Mouse (Mus musculus) frontal cortex, postnatal 14 days (tissue): ENCODE data around the gene Olfr878.
A peak's percentile ranks its signal among the peaks of the same experiment; 100 is the strongest.

Experiments used
- DNase-seq, 2 experiments: peaks; one replicate each; pipeline ENCODE4 v3.0.0; 2022; ENCODE audit warnings: low spot score in 2 of 2

Olfr878 gene

DNA sequence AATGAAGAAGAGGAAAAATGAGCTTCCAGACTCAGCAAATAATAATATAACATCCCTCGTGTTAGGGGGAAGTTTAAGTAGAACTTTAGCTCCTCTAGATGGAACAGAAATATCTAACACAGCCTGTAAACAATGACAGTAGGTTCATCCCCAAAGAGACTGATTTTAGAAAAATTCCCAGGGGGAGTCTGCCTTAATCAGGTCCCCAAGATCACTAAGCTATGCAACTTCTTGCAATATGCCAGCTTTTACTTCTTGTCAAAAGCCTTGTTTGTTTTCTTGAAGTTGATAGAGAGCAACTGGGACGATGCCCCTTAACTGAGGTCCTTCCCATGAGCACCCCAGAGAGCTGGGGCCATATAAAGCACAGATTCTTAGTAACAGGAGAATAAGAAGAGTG lies at the start of gene Olfr878:
TSS of gene Olfr878 (plus strand) at position 301 of the 400 bp plus-strand sequence.
- DNase-seq: no peak

DNA sequence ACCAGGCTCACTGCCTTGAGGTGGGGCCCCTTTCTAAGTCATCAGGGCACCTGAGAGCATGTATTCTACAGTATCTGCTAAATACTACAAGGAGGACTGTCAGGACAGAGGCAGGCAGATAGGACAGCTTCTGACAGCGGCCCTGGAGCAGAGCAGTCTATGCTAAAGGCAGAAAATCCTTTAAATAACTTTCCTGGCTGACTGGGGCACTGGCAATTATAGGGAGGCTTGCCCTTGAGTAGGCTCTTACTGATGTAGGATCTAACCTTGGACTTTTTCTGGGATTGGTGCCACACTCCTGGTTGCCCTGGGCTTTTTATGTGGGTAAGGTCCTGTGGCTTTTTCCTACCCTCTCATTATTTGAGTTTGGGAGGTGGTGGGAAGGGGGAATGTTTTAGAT lies 47.4 kb upstream of the Olfr878 start:
- DNase-seq: no peak

DNA sequence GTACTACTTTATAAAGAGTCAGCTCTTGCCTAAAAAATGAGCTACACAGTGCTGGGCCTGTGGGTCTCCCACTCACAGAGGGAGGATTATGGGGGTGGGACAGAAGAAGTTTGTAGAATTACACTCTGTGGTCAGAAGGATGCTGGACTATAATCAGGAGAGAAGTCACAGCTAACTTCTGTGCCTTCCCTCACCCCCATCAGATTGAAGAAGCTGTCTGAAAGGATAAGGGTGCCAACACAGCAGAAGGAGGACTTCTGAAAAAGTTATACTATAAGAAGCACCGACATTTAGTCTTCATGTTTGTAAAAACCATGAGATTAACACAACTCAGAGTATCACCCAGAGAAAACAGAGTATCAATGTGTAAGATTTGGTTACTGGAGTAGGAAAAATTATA lies 46.5 kb upstream of the Olfr878 start:
- DNase-seq: no peak

DNA sequence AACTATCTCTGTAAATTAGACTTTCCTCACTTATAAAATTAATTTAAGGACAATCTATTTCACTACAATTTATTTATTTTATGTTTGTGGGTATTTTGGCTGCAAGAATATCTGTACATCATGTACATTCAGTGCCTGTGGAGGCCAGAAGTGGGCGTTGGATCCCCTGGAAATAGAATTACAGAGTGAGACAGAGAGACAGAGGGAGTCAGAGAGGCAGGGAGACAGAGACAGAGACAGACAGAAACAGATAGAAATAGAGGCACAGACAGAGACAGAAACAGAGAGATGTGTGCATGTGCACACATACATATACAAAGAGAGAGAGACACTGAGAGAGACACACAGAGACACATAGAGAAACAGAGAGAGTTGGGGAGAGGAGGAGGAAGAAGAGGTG lies 46.1 kb upstream of the Olfr878 start:
- no peak for DNase-seq

DNA sequence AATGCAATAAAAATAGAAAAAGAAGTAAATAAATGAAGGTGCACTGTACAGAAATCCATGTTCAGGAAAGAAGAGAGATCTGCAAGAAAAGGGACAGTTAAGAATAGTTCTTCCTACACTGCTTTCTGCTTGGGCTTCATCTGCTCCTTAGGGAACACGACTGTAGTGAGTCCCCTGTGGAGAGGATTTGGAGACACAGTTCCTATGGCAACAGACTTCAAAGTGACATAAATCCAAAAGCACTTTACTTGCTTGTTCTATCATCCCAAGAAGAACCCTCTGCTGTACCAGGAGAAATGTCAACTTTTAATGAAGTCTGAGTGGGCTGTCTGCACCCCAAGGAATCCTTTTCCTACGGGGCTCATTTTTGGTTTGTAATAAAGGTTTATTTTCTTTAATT lies 26.7 kb upstream of the Olfr878 start:
- DNase-seq: no peak

DNA sequence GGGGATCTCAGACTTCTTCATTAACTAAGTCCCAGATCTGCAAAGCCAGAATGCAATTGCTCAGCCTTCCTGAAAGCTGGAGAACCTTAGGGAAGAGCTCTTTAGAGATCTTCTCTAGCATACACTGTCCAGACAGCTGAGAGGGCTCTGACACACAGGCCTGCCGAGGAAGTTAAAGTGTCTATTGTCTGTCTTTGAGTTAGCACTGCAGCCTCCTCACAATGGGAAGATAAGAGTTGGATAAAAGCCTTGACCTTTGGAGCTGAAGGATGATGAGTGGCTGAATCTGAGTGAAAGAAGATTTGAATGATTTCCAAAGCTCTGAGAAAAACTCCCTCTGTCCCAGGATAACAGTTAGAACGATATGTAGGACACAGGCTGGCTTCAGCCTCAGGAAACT lies 21.0 kb upstream of the Olfr878 start, which contains the start of gene Olfr145:
TSS of gene Olfr145 (plus strand) at position 64 of the 400 bp plus-strand sequence.
- DNase-seq: no peak

DNA sequence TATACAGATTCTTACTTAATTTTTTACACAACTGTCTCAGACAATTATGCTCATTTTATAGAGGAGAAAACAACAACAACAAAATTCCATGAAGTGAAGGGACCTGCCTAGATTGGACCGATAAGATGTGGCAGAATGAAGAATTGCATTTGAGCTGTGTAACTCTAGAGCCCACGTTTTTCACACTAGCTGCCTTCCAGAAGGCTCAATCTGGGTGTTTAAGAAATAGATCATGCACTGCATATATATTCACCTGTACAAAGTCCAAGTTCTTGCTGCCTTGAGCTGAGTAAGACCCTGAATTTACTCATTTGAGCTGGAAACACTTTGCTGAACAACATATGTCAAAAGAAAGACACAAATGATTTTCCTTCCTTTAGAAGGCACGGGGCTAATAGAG lies 12.1 kb upstream of the Olfr878 start:
- DNase-seq: no peak

DNA sequence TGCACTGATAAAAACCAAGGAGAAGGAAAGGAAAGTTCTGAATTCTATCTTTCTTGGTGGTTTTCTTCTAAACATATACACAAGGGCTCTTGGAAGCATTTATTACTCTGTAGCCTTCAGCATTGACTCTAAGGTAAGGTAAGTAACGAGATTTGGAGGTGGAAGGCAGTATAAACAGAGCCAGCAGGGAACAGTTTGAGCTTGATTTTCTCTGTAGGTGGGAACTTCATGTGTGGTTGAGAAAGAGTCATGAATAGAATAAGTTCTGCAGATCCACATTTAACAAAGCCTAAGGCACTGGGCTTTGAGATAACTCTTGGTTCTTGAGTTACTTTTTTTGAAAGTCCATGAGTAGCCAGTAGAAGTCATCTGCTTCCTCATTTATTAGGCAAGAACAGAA lies 378 bp downstream of the Olfr878 start:
- DNase-seq: no peak

DNA sequence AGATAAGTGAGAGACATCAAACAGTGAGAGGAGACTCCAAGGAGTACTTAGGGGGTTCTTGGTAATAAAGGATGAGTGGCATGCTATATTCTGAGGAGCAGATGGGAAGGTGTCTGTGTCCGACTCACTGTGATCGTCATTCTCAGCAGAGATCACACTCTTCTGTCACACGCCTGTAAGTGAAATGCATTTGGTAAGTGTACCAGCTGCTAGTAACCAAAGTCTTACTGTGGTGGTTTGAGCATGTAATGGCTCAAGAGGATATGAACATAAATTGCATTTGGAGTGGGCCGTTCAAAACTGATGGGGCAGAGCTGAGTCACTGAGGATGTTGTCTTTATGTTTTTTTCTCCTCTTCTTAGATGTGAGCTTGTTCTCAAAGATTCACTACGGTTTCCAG lies 6.6 kb downstream of the Olfr878 start:
- DNase-seq: no peak

DNA sequence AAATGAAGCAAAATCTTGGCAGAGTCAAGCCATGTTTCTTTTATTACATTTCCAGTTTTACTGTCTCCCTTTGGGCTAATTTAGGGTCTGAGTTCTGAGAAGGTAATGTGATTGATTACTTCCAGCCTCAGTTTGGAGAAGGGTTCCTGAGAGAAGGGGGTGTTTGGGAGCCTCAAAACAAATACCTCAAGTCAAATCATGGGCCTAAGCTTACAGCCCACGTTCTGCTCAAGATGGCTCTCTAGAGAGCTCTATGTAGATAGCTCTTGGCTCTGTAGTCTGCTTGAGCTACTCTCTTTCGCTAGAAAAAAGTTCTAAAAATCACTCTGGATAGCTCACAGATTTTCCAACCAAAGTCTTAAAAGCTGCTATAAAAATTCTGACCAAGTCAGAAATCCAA lies 7.8 kb downstream of the Olfr878 start:
- no peak for DNase-seq

DNA sequence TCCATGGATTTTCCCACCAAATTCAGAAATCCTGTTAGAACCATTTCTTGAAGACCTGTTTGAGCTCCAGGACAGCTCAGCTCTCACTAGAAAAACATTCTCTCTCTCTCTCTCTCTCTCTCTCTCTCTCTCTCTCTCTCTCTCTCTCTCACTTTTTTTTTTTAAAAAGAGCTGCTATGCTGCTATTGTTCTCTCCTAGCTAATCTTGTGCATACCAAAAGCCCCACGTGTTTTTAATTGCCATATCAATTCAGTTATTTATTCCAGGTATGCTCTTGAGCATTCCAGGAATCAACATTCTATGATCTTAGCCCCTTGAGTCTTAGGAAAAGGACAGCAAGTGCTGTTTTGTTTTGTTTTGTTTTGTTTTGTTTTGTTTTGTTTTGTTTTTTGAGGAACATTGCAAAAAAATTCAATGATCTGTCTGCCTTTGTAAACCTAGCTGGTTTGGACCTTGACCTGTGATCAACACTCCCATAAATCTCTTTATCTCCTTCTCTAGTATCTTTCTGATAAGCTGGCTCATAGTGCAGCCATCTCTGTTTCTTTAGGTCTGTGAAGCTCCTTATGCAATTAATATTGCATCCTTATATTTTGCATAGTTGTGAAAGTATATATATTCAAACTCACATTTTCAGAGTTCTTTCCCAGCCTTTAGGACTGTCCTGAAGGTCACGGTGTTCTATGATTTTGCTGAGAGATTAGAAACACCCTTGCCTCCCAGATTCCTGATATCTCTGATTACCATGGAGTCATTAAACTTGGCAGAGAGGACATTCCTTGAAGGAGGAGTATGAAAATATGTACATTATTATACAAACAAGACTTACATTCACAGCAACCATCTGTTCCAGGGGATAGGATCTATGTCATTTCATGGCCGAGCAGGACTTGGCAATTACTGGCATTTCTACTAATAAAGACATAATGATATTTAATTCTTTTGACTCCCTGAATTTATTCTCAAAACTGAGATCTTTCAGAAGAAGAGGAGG lies 8.7 kb downstream of the Olfr878 start:
- DNase-seq: no peak

DNA sequence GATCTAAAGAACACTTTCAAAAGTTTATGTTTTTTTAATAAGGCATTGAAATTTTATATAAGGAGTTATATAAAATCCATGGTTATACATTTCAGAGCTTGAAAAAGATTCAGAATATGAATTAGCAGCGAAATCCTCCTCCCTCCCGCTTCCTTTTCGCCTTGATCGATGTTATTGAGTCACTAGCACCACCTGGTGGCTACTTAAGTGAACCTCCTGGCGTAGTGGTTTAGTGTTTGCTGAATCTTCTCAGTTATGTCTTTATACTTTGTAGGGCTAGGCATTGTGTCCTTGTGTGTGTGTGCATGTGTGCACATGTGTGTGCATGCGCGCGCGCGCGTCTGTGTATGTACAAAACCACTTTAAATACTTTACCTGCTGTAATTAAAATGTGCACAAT lies 14.9 kb downstream of the Olfr878 start:
- DNase-seq: peak; percentile 63 to 65

DNA sequence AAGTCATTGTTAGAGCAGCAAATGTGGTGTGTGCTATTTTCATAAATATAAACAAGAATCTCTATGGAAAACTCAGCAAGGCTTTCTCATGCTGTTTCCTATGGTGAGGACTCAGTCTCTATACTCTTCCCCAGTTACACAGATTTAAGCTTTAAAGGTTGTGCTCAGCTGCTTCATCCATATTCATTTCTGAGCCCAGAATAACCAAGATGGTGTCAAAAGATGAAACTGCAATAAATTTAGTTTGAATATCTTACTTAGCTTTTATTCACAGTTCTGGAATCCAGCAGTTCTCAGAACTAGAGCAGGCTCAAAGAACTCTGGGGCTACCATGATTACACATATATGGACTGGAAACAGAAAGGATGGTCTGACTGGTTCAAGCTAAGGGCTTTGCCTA lies 16.5 kb downstream of the Olfr878 start:
- no peak for DNase-seq

DNA sequence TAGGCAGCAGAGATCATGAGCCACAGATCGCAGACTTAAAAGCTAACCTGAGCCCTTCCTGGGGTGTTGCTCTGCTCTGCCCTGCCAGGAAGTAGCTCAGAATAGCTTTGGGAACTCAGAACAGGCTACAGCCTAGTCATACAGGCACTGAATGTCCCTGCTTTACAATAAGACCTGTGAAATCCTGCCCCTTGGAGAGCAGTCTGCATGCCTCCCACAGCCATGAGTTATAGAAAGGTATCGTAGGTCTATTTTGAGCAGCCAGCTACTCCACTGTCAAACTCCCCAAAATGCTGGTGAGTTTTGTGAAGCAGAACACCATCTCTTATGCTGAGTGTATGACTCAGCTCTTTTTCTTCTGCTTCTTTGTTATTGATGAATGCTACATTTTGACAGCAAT lies 23.5 kb downstream of the Olfr878 start:
- DNase-seq: no peak
